Mouse (Mus musculus): ENCODE data around the gene Lipt2.

DNA sequence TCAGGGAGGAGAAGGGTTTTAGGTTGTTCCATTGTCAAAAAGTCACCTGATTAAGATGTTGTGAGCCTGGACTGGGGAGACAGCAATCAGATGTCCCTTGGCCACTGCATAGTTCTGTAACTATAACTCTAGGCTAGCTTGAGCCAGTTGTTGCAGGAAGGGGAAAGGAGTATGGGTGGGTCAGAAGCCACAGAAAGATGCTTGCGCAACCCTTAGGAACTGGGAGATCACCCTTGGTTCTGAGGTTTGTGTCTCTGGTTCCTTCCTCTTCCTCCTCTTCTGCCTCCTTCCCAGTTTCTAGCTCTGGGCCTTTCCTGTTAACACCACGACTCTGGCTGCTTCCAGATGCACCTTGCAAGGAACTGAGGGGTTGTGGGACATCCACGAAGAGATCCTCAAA lies 23.3 kb downstream of the Lipt2 start:
- TF ChIP-seq CTCF (IDR thresholded peaks at IDR 0.05) = no peak
- no peak for TF ChIP-seq EP300 (IDR thresholded peaks at IDR 0.05)
